Mouse (Mus musculus) heart, postnatal 0 days (tissue): Measurements from ENCODE around the gene Pnliprp1.

Experiments used
- CTCF ChIP-seq: IDR thresholded peaks from 2 replicates; pipeline ENCODE4 v1.5.1; 2016; ENCODE audit warnings: antibody characterized with exemption, control low read depth, low read depth
- EP300 ChIP-seq: IDR thresholded peaks from 2 replicates; pipeline ENCODE4 v1.6.1; 2016; ENCODE audit warnings: antibody characterized with exemption, low read depth

- TF ChIP-seq CTCF (no peak), EP300 (no peak)
Measured at GRCm38 (mm10) chr19:58727756-58728155, 931 bp upstream of the Pnliprp1 start.
